Mouse (Mus musculus): Measurements from ENCODE around the gene Hormad2.

DNA sequence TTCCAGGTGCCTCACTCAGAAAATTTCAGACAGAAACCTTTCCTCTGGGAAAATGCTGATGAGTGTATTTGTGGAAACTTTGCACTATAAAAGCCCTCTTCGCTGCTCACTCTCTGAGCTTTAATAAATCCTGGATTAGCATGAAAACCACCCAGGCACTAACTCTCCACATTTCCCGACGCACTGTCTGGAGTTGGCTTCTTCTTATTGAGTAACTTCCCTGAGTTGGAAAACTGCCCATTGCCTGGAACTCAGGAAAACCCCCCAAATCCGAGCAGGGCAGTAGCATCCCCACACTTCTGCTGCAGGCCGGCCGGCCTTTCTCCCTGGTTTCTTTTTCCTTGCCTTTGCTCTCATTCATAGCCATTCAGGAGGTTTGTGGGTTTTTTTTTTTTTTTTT lies 118.0 kb downstream of the Hormad2 start:
- TF ChIP-seq POLR2A (IDR thresholded peaks at IDR 0.05; ENCODE audit: insufficient read depth, low read depth, low read length) (no peak), CTCF (IDR thresholded peaks at IDR 0.05; ENCODE audit: insufficient read depth, low read depth, low read length) (no peak)

All from olfactory bulb, adult 2 months (tissue).